Mouse (Mus musculus): ENCODE results near the gene Dnah2.

- TF ChIP-seq CTCF (IDR thresholded peaks at IDR 0.05; ENCODE audit: low read depth), result no peak
- TF ChIP-seq EP300 (IDR thresholded peaks at IDR 0.05; ENCODE audit: low read depth), result no peak
Observed at GRCm38 (mm10) chr11:69560896-69561854, 12.3 kb upstream of the Dnah2 start.

Measured in liver, embryonic 14.5 days (tissue).